Mouse (Mus musculus) spleen, postnatal 14 days (tissue): ENCODE results near the gene Shank2.

Experiments used
- DNase-seq, 2 experiments: peaks; one replicate each; pipeline ENCODE4 v3.0.0; 2021 to 2022; ENCODE audit warnings: low spot score in 2 of 2

Shank2 gene

DNA sequence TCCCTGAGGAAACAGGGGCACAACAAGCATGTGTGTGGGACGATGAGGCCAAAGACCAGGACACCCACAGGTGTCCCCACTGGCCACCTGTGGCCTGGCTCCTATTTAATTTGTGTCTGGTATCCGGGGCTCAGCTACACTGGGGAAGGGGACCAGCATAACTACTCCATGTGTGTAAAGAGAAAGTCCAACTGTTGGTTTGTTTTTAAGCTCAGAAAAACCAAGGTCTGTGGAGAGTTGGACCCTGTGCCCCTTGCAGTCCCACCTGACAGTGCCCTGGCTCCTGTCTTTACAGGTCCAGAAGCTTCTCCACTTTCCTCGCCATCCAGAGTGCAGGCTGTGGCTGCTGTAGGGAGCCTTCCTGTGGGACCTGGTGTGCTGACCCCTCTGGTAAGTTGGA, at the start of gene Shank2:
Gene Shank2, plus strand, starts transcription at position 301 of the 400 bp plus-strand sequence.
- no peak for DNase-seq

DNA sequence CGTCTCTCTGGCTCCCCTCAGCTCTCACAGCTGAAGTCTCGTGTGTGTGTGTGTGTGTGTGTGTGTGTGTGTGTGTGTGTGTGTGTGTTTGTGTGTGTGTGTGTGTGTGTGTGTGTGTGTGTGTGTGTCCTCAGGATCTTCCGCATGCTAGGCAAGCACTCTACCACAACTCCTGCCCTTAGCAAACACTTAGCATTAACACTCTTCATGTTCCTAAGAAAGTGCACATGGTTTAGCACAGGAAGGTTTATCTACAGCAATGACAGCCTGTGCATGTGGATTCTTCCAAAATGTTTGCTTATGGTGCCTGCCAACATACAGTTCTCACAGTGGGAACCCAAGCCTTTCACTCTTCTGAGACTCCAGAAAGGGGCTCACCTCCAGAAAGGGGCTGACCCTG, 49.6 kb upstream of the Shank2 start:
- no peak for DNase-seq

- no peak for DNase-seq
Measured at GRCm38 (mm10) chr7:143956575-143957295, 45.0 kb upstream of the Shank2 start.

GRCm38 (mm10) chr7:143958030-143958565, 43.6 kb upstream of the Shank2 start:
- no peak for DNase-seq

DNA sequence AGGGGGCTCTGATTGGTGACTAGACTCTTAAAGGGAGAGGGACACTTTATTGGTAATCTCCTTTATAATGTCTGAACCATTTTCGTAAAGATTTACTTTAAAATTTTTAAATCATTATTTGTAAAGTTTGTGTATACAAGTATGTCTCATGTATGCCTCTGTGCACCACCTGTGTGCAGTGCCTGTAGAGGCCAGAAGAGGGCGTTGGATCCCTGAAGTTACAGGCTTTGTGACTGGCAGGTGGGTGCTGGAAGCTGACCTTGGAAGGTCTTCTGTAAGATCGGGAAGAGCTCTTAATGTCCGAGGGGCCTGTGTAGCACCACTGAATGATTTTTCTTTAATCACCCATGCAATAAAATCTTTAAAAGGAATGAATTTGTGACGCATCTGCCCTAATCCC, 37.9 kb upstream of the Shank2 start:
- DNase-seq, result no peak

DNA sequence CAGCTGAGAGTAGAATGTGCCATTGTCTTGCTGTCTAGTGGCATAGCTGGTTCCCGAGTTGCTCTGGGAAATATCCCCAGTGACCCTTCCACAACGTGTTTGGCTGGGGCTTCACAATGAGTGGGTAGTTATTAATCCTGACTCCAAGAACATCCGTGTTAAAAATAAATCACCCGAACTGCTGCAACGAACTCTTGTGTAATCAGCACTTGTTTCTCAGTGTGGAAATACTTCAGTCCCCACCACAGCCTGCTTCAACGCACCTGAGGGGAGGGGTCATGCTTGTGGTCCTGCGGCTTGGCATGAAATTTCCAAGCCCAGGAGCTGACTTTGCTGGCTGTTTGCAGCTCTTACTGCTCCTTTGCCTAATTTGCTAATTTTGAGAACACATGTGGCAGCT, 35.1 kb upstream of the Shank2 start:
- no peak for DNase-seq

GRCm38 (mm10) chr7:143977491-143977830, 24.3 kb upstream of the Shank2 start:
- DNase-seq, result no peak

DNA sequence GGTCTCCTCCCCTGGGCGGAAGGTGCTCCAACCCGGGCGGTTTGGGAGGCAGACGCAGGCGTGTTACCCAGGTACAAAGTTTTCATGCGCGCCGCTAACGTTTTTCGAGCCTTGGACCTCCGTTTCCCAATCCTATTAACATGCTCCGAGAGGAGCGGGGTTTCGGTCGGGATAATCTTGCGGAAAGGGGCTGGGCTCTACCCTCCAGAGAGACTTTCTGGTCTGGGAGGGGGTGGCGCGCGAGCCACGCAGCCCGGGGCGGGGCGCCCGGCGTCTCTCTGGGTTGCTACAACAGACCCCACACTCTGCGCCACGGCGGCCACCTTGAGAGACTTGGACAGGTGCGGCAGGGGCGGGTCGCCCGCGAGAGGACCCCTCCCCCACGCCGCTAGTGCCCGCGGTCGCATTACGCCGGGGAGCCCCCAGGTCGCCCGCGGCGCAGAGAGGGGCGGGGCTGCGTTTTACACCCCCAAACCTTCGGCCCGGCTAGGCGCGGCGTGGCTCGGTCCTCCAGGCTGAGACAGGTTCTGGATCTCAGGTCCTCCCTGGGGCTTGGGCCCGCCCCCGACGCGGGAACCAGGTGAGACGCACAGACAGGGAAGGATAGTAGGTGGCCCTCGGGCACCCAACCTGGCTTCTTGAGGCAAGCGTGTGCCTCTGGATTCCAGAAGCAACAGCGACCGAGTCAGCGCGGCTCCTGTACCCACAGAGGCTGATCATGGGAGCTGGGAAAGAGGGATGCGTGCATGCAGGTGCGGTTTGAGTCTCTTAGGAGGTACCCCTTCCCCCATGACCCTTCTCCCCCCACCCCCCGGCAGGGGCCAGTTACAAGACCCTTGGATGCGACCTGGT, 23.7 kb upstream of the Shank2 start:
- DNase-seq, result no peak

DNA sequence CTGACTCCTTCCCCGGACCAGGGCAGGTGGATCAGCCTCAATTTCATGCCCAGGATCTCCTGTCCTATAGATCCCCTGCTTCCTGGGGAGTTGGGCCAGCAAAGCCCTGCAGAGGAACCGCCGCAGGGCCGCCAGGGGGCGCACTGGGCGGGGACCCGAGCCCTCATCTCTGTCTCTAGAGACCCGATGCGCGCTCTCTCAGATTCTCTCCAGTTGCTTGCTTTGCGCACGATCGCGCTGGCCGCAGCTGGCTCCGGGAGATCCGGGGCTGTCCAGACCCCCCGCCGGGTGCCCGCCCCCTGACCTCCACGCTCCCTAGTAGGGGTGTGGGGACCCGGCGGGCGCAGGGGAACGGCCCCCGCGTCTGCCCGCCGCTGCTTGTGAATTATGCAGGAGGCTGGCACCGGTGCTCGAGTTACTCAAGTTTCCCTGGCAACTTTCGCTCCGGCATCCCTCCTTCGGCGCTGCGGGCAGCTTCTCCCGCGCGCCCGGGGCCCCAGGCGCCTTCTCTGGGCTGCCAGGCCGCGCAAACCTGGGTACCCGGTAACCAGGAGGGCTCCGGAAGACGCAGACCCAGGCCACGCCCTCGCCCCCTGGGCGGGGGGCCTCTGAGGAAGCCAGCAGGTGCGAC, 22.9 kb upstream of the Shank2 start:
- peak in 1 of 2 experiments; percentile 16 for DNase-seq

- no peak for DNase-seq
Measured at GRCm38 (mm10) chr7:143979986-143980385, 21.7 kb upstream of the Shank2 start.

DNA sequence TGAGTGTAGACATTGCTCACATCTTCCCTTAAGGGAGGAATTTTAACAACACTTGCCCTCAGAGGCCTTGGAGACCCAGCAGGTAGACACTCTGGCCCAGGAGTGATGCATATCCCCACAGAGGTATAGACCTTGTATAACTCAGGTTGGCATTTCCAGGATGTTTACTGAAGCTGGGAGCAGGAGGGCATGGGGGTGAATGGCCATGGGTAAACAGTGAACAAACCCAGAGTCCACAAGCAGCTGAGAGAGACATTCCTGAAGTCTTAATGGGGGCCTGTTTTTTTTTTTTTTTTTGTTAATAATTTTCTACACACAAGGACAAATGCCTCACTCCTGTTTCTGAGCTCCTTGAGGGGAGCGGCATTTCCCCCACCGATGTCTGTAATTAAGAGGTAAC, 15.4 kb upstream of the Shank2 start:
- DNase-seq, result no peak

DNA sequence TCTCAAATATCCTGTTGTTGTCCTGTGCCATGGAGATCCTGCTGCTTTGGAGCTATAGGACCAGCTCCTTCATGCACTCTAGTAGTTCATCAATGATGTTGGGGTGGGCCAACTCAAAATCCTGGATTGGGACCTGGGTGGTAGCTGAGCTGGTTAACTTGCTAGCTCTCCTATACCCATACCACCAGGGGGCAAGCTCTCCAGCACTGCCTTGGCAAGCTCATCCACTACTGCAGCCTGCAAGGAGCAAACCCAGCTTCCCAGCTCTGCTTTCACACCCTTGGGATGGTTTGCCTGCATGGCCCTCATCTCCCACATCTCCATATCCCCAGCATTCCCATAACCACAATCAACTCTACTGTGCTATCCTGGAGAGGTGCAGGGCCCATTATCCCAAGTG, 10.6 kb upstream of the Shank2 start:
- no peak for DNase-seq

GRCm38 (mm10) chr7:143999073-143999472, 2.7 kb upstream of the Shank2 start:
- no peak for DNase-seq

GRCm38 (mm10) chr7:144003471-144003870, 1.7 kb downstream of the Shank2 start:
- no peak for DNase-seq

GRCm38 (mm10) chr7:144008079-144008478, 6.4 kb downstream of the Shank2 start:
- no peak for DNase-seq

GRCm38 (mm10) chr7:144008985-144009384, 7.3 kb downstream of the Shank2 start:
- no peak for DNase-seq

GRCm38 (mm10) chr7:144014485-144014884, 12.8 kb downstream of the Shank2 start:
- no peak for DNase-seq

GRCm38 (mm10) chr7:144021801-144022200, 20.1 kb downstream of the Shank2 start:
- DNase-seq, result no peak

DNA sequence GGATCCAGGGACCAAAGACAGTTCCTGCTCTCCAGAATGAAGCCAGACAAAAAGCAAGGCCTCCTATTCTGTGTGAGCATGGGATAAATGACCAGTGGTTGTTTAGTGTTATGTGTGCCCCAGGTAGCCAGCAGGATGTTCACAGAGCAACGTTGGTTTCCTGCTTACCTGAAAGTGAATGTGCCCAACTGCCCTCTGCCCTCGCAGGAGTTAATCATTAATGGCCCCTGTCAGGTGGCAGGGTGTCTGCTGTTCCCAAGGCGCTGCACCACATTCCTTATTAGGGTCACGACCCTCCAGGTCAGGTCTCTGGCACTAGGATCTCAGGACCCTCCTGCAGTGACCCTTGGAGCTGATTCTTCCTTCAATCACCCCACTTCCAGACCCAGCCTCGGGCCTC, 21.0 kb downstream of the Shank2 start:
- DNase-seq, result no peak

- no peak for DNase-seq
Measured at GRCm38 (mm10) chr7:144023561-144023960, 21.8 kb downstream of the Shank2 start.

GRCm38 (mm10) chr7:144026024-144026752, 24.5 kb downstream of the Shank2 start:
- no peak for DNase-seq

DNA sequence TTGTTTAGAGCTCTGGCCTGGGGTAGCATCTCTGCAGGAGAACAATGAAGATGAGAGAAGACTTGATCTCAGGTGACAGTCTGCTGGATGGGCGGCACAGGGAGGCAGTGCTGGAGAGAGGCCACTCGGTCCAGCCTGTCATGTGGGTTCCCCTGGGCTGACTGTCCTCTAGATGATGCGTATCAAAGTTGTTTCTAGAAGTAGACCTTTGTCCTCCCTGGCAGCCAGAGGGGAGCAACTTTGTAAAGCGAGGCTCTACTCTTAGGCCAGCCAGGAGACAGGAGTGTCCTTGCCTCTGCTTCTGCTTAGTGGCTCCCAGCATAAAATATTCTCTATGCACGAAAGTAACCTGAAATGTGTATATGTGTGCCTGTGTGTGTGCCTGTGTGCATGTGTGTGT, 27.5 kb downstream of the Shank2 start:
- DNase-seq, result no peak
